13 mouse cellular contexts compared by ENCODE assay signal in the genomic region with DNA sequence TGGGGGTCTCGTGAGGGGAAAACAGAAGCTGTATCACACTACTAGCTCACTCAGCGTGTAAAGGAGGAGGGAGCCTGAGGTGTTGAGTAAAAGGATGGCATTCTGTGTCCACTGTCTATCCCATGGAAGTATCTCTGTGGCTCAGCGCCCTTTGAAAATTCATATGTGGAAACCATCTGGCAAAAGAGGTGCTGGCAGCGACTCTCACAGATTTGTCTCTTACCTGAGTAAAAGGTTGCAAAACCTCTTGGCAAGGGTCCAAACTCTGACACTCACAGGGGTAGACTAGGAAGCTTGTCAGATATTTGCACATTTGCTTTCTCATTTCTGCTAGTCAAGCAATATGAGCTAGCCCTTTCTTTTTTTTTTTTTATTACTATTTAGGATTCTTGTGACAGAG.
DNase-seq lines count a peak whose midpoint lies in the region; ATAC-seq and TF ChIP-seq lines count a peak whose summit lies in the region.
"Had no signal": no experiment of that assay in that cellular context is flagged by ENCODE, and none has a peak within 500 bp of the region (broad histone marks: within the 10 kb centered on the region; RNA-seq: fewer than 3 reads in every experiment).

No protein-coding gene starts in this region.

- no peak overlapping the region for H3K9ac ChIP-seq in limb, embryonic 14.5 days (ENCODE audit: low read depth, low read length, severe bottlenecking)
- H3K9ac ChIP-seq: liver, embryonic 14.5 days had no signal

- H3K27me3 ChIP-seq in limb, embryonic 14.5 days (ENCODE audit: control insufficient read depth, insufficient read depth, low read length) = no peaks in the 10 kb centered on the region
- no peaks in the 10 kb centered on the region for H3K27me3 ChIP-seq in limb, embryonic 10.5 days (ENCODE audit: low read depth, poor library complexity, severe bottlenecking)
- H3K27me3 ChIP-seq: megakaryocyte, embryonic 14.5 days had no signal

- 76% methylated on average over 4 of the region's 4 CpGs for WGBS in limb, embryonic 14.5 days
- WGBS in limb, embryonic 10.5 days = 88% methylated on average over 4 of the region's 4 CpGs
- WGBS in lung, adult 2 months = 70% methylated on average over 4 of the region's 4 CpGs

- H3K9me3 ChIP-seq in limb, embryonic 14.5 days (ENCODE audit: control insufficient read depth, low read length) = no peaks in the 10 kb centered on the region
- no peaks in the 10 kb centered on the region for H3K9me3 ChIP-seq in limb, embryonic 10.5 days (replicated peaks)
- H3K9me3 ChIP-seq: megakaryocyte, embryonic 14.5 days had no signal

- no peak overlapping the region for H3K4me3 ChIP-seq in limb, embryonic 14.5 days (replicated peaks; ENCODE audit: low read length)
- no peak overlapping the region for H3K4me3 ChIP-seq in limb, embryonic 10.5 days
- no peak overlapping the region for H3K4me3 ChIP-seq in lung, adult 2 months (replicated peaks; ENCODE audit: extremely low read depth, low read depth, low read length)
- H3K4me3 ChIP-seq: megakaryocyte, embryonic 14.5 days had no signal

- no peak overlapping the region for H3K27ac ChIP-seq in limb, embryonic 14.5 days (replicated peaks; ENCODE audit: low read depth, low read length)
- H3K27ac ChIP-seq in limb, embryonic 10.5 days = no peak overlapping the region
- H3K27ac ChIP-seq: liver, embryonic 14.5 days had no signal

- ATAC-seq in limb, embryonic 14.5 days (ENCODE audit: low FRiP score, low read depth) = no peak
- ATAC-seq: inflammation-experienced regulatory T-cells, adult 6 months had no signal

- no peaks in the 10 kb centered on the region for H3K36me3 ChIP-seq in limb, embryonic 14.5 days (ENCODE audit: control insufficient read depth, insufficient read depth, low read length)
- no peaks in the 10 kb centered on the region for H3K36me3 ChIP-seq in limb, embryonic 10.5 days

- TF ChIP-seq POLR2A in limb, embryonic 14.5 days (IDR thresholded peaks at IDR 0.05; ENCODE audit: borderline replicate concordance, extremely low read depth, insufficient read depth, insufficient read length) = no peak
- no peak for TF ChIP-seq POLR2A in lung, adult 2 months (IDR thresholded peaks at IDR 0.05; ENCODE audit: borderline replicate concordance, extremely low read depth, low read depth, low read length)

- no peaks in the 10 kb centered on the region for H3K4me1 ChIP-seq in limb, embryonic 14.5 days (ENCODE audit: control insufficient read depth, insufficient read depth, low read length)
- no peaks in the 10 kb centered on the region for H3K4me1 ChIP-seq in limb, embryonic 10.5 days
- no peaks in the 10 kb centered on the region; the same call in 1 of the 2 replicates for H3K4me1 ChIP-seq in lung, adult 2 months (ENCODE audit: control insufficient read depth, insufficient read depth, low read length)

- no peak overlapping the region for H3K4me2 ChIP-seq in limb, embryonic 14.5 days (replicated peaks; ENCODE audit: low read depth, low read length, severe bottlenecking)

- TF ChIP-seq CTCF in lung, adult 2 months (IDR thresholded peaks at IDR 0.05; ENCODE audit: insufficient read depth, low read length) = no peak

- peak; percentile 28 for DNase-seq in limb, embryonic 14.5 days (ENCODE audit: low spot score)
- DNase-seq in limb, embryonic 10.5 days (ENCODE audit: low spot score) = no peak
- peak; percentile 56 for DNase-seq in cerebellum, adult 11-12 months
- DNase-seq in cerebellum, adult 8-10 months = peak; percentile 37
- peak; percentile 25 for DNase-seq in lung, adult 2 months
- no peak for DNase-seq in thymus, postnatal 25 days
- no peak for DNase-seq in thymus, postnatal 10 days (ENCODE audit: low spot score in 2 of 2)
- DNase-seq: heart, postnatal 4 days; right cerebral cortex, postnatal 4 days; thymus, adult 2 months had no signal

Comparison
In these comparisons a context has a peak if more than half of its experiments do, and no peak if none do; other contexts are left out.
1. DNase-seq: peak in limb, embryonic 14.5 days (single experiment), cerebellum, adult 11-12 months (single experiment), cerebellum, adult 8-10 months (single experiment) and lung, adult 2 months (single experiment); none in limb, embryonic 10.5 days (single experiment), thymus, postnatal 25 days (single experiment) and thymus, postnatal 10 days (0 of 2).